Mouse (Mus musculus): ENCODE measurements at regions not wholly inside any gene's neighbourhood (a gene's known extent, or its start where the extent isn't known, plus 50 kb on each side); places are given as distances from the start of the nearest gene placed in this dataset.

DNA sequence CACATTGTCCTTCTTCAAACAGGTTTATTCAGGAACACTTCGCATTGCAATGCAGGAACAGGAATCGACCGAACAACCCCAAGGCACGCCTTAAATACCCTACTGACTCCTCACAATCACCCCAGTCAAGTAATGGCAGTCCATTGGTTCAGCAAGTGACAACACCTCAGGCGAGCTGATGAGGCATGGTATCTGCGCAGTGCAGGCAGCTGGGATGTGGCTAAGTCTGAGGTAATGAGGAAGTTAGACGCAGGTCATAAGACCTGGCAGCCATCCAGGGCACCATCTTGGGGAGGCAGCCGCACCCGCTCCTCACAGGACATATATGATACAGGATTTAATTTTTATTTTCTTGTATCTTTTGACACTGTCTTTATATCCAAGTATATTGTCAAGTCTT, 1251.6 kb downstream of the Basp1 start:
- no peak for DNase-seq

DNA sequence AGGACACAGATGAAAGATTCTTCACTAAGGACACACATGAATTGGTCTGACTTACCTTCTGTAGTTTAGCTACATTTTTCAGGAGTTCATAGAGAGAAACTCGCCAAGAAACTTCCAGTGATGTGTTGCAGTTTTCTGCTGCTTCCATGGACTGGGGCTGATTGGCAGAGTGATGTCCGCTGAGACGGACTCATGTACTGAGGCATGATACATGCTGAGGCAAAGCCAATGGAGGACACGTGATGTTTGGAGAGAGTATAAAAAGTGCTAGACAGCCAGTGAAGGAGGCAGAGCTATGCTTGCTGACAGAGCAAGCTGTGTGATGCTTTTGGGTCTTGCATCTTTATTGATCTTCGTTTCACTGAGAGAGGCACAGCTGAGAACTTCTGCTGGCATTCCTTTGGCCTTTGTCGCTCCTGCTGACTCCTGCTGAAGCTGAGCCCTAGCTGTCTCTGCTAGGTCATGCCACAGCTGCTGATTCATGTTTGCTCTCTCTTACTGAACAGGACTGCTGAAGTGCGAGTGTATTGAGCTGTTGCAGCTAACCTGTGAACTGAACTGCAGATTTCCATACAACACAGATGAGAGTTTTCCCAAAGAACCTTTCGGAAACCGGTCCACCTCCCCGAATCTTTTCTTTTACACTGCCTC, 1255.7 kb downstream of the Basp1 start:
- DNase-seq = no peak

DNA sequence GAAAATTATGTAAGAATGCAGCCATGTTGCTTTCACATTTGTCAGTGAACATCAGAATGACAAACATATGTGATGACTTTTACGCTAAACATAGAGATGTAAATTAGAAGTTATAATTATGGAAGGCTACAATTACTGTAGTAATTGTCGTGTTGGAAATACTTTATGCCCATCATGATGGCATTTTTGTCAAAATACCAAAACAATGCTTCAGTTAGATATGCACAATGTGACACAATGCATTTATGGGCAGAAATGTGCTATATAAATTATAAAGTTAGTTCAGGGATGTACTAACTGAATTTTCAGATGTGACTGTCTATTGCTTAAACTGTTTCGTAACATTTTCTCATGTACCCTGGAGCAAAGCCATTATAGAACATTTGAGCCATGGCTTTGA, 1259.3 kb downstream of the Basp1 start:
- no peak for DNase-seq

DNA sequence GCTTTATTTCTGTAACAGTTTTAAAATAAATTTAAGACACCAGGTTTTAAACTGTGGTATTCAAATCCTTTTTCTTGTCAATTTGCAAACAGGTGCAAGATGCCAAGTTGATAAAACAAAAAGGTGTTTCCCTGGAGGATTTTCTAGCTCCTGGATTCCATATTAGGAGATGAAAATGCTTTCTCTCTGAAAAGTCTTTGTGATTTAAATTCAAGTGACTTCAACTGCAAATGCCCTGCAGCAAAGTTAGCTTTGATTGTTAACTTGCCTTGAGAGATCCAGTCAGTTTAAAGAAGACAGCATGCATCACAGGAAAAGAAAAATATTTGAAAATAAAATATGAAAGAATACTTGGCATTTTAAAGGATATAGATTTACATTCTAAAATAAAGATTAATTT, 1289.3 kb downstream of the Basp1 start:
- no peak for DNase-seq

DNA sequence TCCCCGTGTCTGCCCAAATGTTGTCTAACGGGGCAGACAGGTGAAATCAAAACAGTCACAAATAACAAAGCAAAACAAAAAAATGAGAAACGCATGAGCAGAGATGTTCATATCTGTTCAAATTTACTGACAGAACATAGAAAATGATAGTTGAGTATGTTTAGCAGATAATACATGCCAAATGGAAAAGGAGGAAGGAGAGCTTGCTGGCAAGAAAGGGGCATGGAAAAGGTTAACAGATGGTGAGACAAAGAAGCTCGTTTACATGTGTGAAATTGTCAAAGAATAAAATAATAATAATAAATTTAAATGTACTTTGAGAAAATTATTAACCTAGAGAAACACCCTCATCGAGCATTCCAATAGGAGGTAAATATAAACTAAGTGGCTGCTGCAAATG, 1327.3 kb downstream of the Basp1 start:
- no peak for DNase-seq

DNA sequence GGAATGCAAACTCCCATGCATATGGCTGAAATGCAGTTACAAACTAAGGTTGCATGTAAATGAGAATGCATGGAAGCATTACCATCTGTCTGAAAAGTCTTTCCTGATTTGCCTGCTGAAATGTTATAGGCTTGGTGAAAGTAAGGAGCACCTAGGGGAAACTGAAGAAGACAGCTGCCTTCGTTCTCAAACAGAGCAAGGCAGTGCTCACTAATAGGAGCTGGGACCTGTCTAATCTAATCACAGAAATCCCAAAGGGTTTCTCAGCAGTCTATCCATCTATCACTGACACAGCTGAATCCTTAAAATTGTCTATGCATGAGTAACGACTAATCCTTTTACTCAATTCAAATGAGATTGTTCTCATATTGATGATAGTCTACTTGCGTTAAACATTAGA, 1360.4 kb downstream of the Basp1 start:
- no peak for DNase-seq

DNA sequence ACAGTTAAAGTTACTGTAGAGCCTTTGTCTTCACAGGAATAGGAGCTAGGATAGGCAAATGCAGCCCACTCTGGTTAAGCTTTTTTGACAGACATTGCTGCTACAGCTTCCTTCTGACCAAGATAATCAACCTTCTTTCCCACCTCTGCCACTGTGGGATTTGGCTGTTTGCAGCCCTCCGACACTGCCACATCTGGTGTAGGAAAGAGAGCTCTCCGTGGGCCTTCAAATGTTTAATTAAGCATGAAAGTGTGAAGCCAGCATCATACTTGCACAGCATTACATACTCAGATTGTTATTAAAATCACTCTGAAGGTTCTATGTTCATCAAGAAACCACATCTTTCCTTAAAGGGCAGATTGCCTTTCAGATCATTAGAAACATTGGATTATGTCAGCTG, 1372.7 kb downstream of the Basp1 start:
- no peak for DNase-seq

DNA sequence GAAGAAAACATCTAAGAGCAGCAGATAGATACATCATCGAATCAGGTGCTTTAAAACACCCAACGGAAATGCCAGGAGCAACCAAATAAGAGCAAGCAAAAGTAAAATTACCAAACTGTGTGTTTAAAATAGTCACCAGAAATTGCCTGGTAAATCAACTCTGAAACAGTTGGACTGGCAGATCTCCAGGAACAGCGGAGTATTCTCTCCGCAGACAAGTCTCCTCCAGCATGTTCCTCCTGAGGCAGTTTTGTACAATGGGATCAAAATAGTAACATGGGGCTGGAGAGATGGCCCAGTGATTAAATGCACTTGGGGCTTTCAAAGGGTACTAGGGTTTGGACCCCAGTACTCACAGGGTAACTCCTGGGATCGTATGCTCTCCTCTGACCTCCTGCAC, 1374.4 kb downstream of the Basp1 start:
- DNase-seq = peak; percentile 20 to 45

DNA sequence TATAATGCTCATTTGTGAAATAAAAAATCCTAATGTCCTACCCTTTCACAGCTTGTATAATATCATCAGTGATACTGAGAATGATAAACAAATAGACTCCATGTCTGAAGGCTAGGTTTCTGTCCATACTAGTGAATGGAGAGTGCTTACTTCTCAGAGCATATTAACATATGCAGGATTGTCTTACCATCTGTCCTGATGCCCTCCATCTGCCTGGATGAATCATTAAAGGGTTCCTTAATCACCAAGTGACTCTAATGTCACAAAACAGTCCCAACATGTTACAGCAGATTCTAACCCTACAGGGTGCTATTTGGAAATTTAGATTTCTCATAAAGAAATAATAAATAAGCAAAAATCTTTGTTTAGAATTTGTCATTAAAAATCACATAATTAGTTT, 1391.4 kb downstream of the Basp1 start:
- peak; percentile 10 to 64 for DNase-seq

DNA sequence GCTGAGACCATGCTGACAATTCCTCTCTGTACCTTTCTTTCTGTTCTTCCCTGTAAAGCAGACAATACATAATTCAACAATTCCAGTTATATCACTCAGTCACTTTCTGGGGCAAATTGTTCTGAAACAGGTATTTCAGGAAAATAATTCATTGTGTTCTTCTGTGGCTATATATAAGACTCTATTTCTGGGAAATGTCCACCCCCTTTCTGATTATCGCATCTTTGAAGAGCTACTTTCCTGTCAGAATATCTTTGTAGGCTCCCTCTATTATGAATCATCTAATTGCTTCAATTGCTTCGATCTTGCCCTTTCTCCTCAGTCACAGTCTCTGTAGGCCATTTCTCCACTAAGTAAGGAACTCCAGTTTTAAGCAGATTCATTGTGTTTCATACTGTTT, 1408.9 kb downstream of the Basp1 start:
- no peak for DNase-seq

DNA sequence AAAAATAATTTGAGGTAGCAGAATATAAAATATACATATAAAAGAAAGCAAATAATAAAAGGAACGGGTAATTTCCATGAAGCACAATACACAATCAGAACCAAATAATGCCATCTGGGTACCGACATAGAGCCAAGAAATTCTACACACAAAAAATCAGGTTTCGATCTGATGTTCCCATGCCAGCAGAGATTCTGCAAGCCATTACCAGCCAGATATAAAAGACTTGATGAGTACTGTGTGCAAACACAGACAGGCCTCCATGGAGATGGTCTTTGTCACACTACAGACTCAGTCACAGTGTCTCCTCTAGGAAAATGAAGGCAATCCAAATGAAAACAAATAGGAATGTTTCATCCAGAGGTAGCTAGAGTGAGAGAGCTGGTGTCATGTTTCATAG, 1430.7 kb downstream of the Cdh18 start:
- DNase-seq = peak; percentile 13 to 18

All from cerebellum, postnatal 25 days (tissue).